Mouse (Mus musculus) mouse trophoblast stem cell (cell line): ENCODE measurements around the gene Gm3317.
"Not testable (repeated sequence)": the region's sequence is repeated elsewhere in the genome, so short reads cannot be mapped to it uniquely, and the experiment has no call there.

Source experiments
- in situ Hi-C, 2 experiments: fragments of 300-500 bp; cut with MseI, MboI; formaldehyde crosslinking; loops; 2 replicates in 1 of 2; 3 replicates in 1 of 2; pipeline ENCODE4 v1.15.1; 2025

Gm3317 gene

DNA sequence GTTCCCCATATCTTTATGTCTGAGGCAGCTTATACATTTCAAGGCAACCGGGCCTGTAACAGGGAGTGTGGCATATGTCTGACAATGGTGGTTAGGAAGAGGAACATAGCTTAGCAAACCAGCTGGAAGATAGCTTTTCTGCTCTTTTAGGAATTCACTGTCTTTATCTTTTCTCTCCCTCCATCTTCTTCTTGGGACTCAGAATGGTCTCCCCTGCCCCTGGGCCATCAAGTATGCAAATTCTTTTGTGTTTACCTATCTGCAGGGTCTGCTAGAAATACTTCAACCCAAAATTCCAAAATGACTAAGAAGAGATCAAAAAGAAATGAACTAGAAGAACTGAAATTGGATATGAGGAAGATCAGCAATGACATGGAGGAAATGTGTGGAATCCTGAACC lies at the start of gene Gm3317:
TSS of gene Gm3317 (plus strand) at position 301 of the 400 bp plus-strand sequence.
- in situ Hi-C loops, result not testable (repeated sequence)

DNA sequence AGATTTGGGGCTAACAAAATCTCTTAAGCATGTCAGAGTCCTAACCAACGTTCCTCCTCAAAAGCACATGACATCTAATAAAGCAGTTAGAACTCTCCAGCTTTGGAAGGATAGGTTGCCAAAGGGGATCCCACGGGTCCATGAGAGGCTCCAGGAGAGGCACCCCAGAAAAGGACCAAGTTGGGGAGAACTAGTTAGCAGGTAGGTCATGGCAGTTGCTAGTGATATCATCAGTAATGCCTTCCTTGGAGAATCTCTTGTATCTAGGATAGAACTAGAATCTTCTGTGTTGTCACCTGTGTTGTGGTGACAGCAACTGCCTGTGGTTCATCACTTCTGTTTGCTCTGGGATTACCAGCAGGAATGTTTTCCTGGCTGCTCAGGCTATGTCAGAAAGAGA lies 33.1 kb upstream of the Gm3317 start, which contains the start of gene Gm8279:
TSS of gene Gm8279 (plus strand) at position 301 of the 400 bp plus-strand sequence.
- in situ Hi-C loops, result not testable (repeated sequence)

DNA sequence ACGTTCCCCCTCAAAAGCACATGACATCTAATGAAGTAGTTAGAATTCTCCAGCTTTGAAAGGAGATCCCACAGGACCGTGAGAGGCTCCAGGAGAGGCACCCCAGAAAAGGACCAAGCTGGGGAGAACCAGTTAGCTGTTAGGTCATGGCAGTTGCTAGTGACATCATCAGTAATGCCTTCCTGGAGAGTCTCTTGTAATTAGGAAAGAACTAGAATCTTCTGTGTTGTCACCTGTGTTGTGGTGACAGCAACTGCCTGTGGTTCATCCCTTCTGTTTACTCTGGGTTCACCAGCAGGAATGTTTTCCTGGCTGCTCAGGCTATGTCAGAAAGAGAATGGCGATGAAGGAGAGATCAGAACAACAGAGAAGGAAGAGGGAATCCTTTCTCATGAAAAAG lies 21.2 kb downstream of the Gm3317 start, which contains the start of gene Gm8271:
TSS of gene Gm8271 (plus strand) at position 301 of the 400 bp plus-strand sequence.
- in situ Hi-C loops, result not testable (repeated sequence)
